Comparison of ENCODE assay signal across 16 mouse cellular contexts in the genomic region with DNA sequence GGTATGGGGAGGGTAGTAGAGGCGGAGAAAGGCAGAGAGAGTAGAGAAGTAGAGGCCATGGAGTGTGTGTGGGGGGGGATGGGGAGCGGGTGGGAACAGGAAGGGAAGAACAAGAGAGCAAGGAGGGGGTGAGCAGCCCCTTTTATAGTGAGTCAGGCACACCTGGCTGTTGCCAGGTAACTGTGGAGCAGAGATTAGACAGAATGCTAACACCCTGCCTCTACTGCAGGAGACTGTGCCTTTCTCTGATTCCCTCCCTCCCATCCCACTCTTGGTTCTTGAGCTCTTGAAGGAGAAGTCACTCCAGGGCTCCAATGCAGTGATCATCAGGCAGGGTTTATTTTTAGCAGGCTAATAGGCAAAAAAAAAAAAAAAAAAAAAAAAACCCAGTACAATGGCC. TPM values are rescaled to one million over a fixed set of nuclear protein-coding genes. Genes with fewer than 3 reads are reported as not detected.
DNase-seq lines count a peak whose midpoint lies in the region; ATAC-seq and TF ChIP-seq lines count a peak whose summit lies in the region.
"Had no signal": no experiment of that assay in that cellular context is flagged by ENCODE, and none has a peak within 500 bp of the region (broad histone marks: within the 10 kb centered on the region; RNA-seq: fewer than 3 reads in every experiment).

No protein-coding gene starts in this region.

- DNase-seq in heart, embryonic 10.5 days (ENCODE audit: low spot score), result no peak
- no peak for DNase-seq in heart, adult 18-20 months
- DNase-seq in ES-CJ7 (ENCODE audit: low read depth, low spot score), result peak; percentile 49
- DNase-seq in midbrain, embryonic 11.5 days (ENCODE audit: low spot score, missing footprints), result no peak
- no peak for DNase-seq in frontal cortex, postnatal 10 days (ENCODE audit: low spot score in 2 of 2)
- no peak for DNase-seq in gastrocnemius, postnatal 10 days
- DNase-seq in kidney, adult 2 months, result no peak
- DNase-seq: adrenal gland, postnatal 14 days; cerebellum, adult 9-10 months; heart, postnatal 4 days; right cerebral cortex, postnatal 14 days had no signal

- ATAC-seq in forebrain, embryonic 12.5 days (ENCODE audit: low FRiP score), result no peak
- ATAC-seq in midbrain, embryonic 11.5 days (ENCODE audit: low FRiP score), result 0 out of 2 replicates have a peak, but pooled peaks have one; percentile 2
- ATAC-seq: intestine, embryonic 15.5 days had no signal

- peaks cover 26% of the 10 kb centered on the region for H3K4me1 ChIP-seq in heart, embryonic 10.5 days
- H3K4me1 ChIP-seq in forebrain, embryonic 12.5 days, result peaks cover 29% of the 10 kb centered on the region
- peaks cover 12% of the 10 kb centered on the region for H3K4me1 ChIP-seq in midbrain, embryonic 11.5 days (ENCODE audit: control insufficient read depth, insufficient read depth, low read length)
- H3K4me1 ChIP-seq in kidney, adult 2 months (ENCODE audit: control insufficient read depth, insufficient read depth, low read length), result peaks cover 8% of the 10 kb centered on the region

- H3K27ac ChIP-seq in heart, embryonic 10.5 days, result peak overlapping the region; percentile 22; the same call in 1 of the 2 replicates
- H3K27ac ChIP-seq in forebrain, embryonic 12.5 days, result peak overlapping the region; percentile 69
- H3K27ac ChIP-seq in midbrain, embryonic 11.5 days (ENCODE audit: low read depth, low read length), result no peak overlapping the region
- H3K27ac ChIP-seq in kidney, adult 2 months (ENCODE audit: insufficient read depth, low read depth, low read length), result no peak overlapping the region
- H3K27ac ChIP-seq: intestine, embryonic 15.5 days; left cerebral cortex, adult 2 months; limb, embryonic 13.5 days; liver, embryonic 15.5 days had no signal

- TF ChIP-seq POLR2A in kidney, adult 2 months (IDR thresholded peaks at IDR 0.05; ENCODE audit: low read depth, low read length), result no peak

- H3K27me3 ChIP-seq in heart, embryonic 10.5 days (ENCODE audit: insufficient read depth, poor library complexity, severe bottlenecking), result no peaks in the 10 kb centered on the region
- no peaks in the 10 kb centered on the region for H3K27me3 ChIP-seq in forebrain, embryonic 12.5 days
- H3K27me3 ChIP-seq in midbrain, embryonic 11.5 days (ENCODE audit: control insufficient read depth, insufficient read depth, low read length), result no peaks in the 10 kb centered on the region
- no peaks in the 10 kb centered on the region for H3K27me3 ChIP-seq in kidney, adult 2 months (replicated peaks; ENCODE audit: control insufficient read depth, insufficient read depth, low read length)
- H3K27me3 ChIP-seq: intestine, embryonic 15.5 days; limb, embryonic 13.5 days; liver, embryonic 15.5 days had no signal

- no peaks in the 10 kb centered on the region for H3K9me3 ChIP-seq in heart, embryonic 10.5 days
- H3K9me3 ChIP-seq in forebrain, embryonic 12.5 days, result no peaks in the 10 kb centered on the region
- no peaks in the 10 kb centered on the region for H3K9me3 ChIP-seq in midbrain, embryonic 11.5 days (ENCODE audit: control insufficient read depth, low read length)
- H3K9me3 ChIP-seq: intestine, embryonic 15.5 days; limb, embryonic 13.5 days; liver, embryonic 15.5 days had no signal

- H3K9ac ChIP-seq in forebrain, embryonic 12.5 days, result no peak overlapping the region
- no peak overlapping the region for H3K9ac ChIP-seq in midbrain, embryonic 11.5 days (ENCODE audit: low read length)
- H3K9ac ChIP-seq: intestine, embryonic 15.5 days; liver, embryonic 15.5 days had no signal

- WGBS in heart, embryonic 10.5 days, result 44% methylated on average over 2 of the region's 2 CpGs
- WGBS in forebrain, embryonic 12.5 days, result 57% methylated on average over 2 of the region's 2 CpGs
- 59% methylated on average over 2 of the region's 2 CpGs for WGBS in midbrain, embryonic 11.5 days
- 83% methylated on average over 2 of the region's 2 CpGs for WGBS in kidney, adult 2 months

- no peak overlapping the region for H3K4me3 ChIP-seq in heart, embryonic 10.5 days
- no peak overlapping the region for H3K4me3 ChIP-seq in forebrain, embryonic 12.5 days (replicated peaks)
- H3K4me3 ChIP-seq in midbrain, embryonic 11.5 days (ENCODE audit: low read depth, low read length), result no peak overlapping the region
- no peak overlapping the region for H3K4me3 ChIP-seq in kidney, adult 2 months (ENCODE audit: insufficient read depth, low read depth, low read length)
- H3K4me3 ChIP-seq: intestine, embryonic 15.5 days; left cerebral cortex, adult 2 months; limb, embryonic 13.5 days; liver, embryonic 15.5 days had no signal

- no peak overlapping the region for H3K4me2 ChIP-seq in forebrain, embryonic 12.5 days
- H3K4me2 ChIP-seq in midbrain, embryonic 11.5 days, result no peak overlapping the region
- H3K4me2 ChIP-seq: intestine, embryonic 15.5 days; limb, embryonic 13.5 days; liver, embryonic 15.5 days had no signal

- no peak for TF ChIP-seq CTCF in kidney, adult 2 months (conservative IDR thresholded peaks at IDR 0.05; ENCODE audit: insufficient read depth, insufficient read length, low read depth, low read length)

- H3K36me3 ChIP-seq in heart, embryonic 10.5 days, result no peaks in the 10 kb centered on the region
- H3K36me3 ChIP-seq in forebrain, embryonic 12.5 days (replicated peaks), result no peaks in the 10 kb centered on the region
- no peaks in the 10 kb centered on the region for H3K36me3 ChIP-seq in midbrain, embryonic 11.5 days (ENCODE audit: control insufficient read depth, insufficient read depth, low read length)
- H3K36me3 ChIP-seq in kidney, adult 2 months (ENCODE audit: control insufficient read depth, insufficient read depth, low read length), result no peaks in the 10 kb centered on the region
- H3K36me3 ChIP-seq: intestine, embryonic 15.5 days; limb, embryonic 13.5 days; liver, embryonic 15.5 days had no signal

RNA-seq across cellular contexts. Expression of a gene that starts 29.7 kb away (rescaled TPM):
- 93.3 and 94.6 TPM in 2 replicates for polyA plus RNA-seq in heart, embryonic 10.5 days (2016; fragmentation: Nextera tagmentation; extraction: Ambion mirVana)
- total RNA-seq in heart, adult 18-20 months (2021), result 10 to 100 TPM; 73.8 to 84.0 TPM
- polyA plus RNA-seq in forebrain, embryonic 12.5 days (2016; fragmentation: Nextera tagmentation; extraction: Ambion mirVana), result 100 and 106 TPM in 2 replicates
- 87.2 and 98.5 TPM in 2 replicates for polyA plus RNA-seq in midbrain, embryonic 11.5 days (2014; fragmentation: Nextera tagmentation; extraction: Ambion mirVana)
- total RNA-seq in gastrocnemius, postnatal 10 days (2021), result 10 to 100 TPM; 39.7 to 40.1 TPM
- 84.8 and 100 TPM in 2 replicates for polyA plus RNA-seq in kidney, adult 2 months (2012; rRNA removed)

RNA-seq across cellular contexts. Expression of a gene that starts 30.0 kb away (rescaled TPM):
- polyA plus RNA-seq in heart, embryonic 10.5 days (2016; fragmentation: Nextera tagmentation; extraction: Ambion mirVana), result 33.0 and 36.2 TPM in 2 replicates
- 10 to 100 TPM; 23.2 to 25.9 TPM for total RNA-seq in heart, adult 18-20 months (2021)
- polyA plus RNA-seq in forebrain, embryonic 12.5 days (2016; fragmentation: Nextera tagmentation; extraction: Ambion mirVana), result 38.5 and 38.6 TPM in 2 replicates
- polyA plus RNA-seq in midbrain, embryonic 11.5 days (2014; fragmentation: Nextera tagmentation; extraction: Ambion mirVana), result 42.5 and 43.6 TPM in 2 replicates
- total RNA-seq in gastrocnemius, postnatal 10 days (2021), result 10 to 100 TPM; 12.4 to 13.5 TPM
- polyA plus RNA-seq in kidney, adult 2 months (2012; rRNA removed), result 106 and 132 TPM in 2 replicates

Comparison
In these comparisons a context has a peak if more than half of its experiments do, and no peak if none do; other contexts are left out.
1. H3K27ac ChIP-seq: peak in heart, embryonic 10.5 days (single experiment) and forebrain, embryonic 12.5 days (single experiment); none in midbrain, embryonic 11.5 days (single experiment) and kidney, adult 2 months (single experiment).